Mouse (Mus musculus) intestine, postnatal 0 days (tissue): ENCODE data around the gene Sav1. TPM values are rescaled to one million over a fixed set of nuclear protein-coding genes. Genes with fewer than 3 reads are reported as not detected.

ENCODE experiments used
- ATAC-seq: fragments of 200-750 bp; cut with Nextera tagmentation; 2 replicates; pipeline ENCODE4 v1.8.0; 2017; ENCODE audit warnings: mild to moderate bottlenecking, moderate TSS enrichment, moderate library complexity
- H3K27ac ChIP-seq: fragments of 300-500 bp; sonication (generic); 2 replicates; pipeline ENCODE4 v1.5.1; 2014; ENCODE audit warnings: mild to moderate bottlenecking, low read depth, low read length, moderate library complexity
- H3K27me3 ChIP-seq: fragments of 300-500 bp; sonication (generic); replicated peaks from 2 replicates; pipeline ENCODE4 v1.6.1; 2014; ENCODE audit warnings: low read length, mixed read lengths; ENCODE audit not compliant: control insufficient read depth, insufficient read depth
- H3K36me3 ChIP-seq: fragments of 300-500 bp; sonication (generic); 2 replicates; pipeline ENCODE4 v1.6.1; 2014; ENCODE audit warnings: mild to moderate bottlenecking, moderate library complexity; ENCODE audit not compliant: control insufficient read depth, insufficient read depth
- H3K4me1 ChIP-seq: fragments of 300-500 bp; sonication (generic); replicated peaks from 2 replicates; pipeline ENCODE4 v1.6.1; 2014; ENCODE audit warnings: antibody characterized with exemption, low read length, mixed read lengths; ENCODE audit not compliant: control insufficient read depth, insufficient read depth
- H3K4me2 ChIP-seq: fragments of 300-500 bp; sonication (generic); replicated peaks from 2 replicates; pipeline ENCODE4 v1.6.1; 2014; ENCODE audit warnings: low read depth, mild to moderate bottlenecking, moderate library complexity
- H3K4me3 ChIP-seq: fragments of 300-500 bp; sonication (generic); 2 replicates; pipeline ENCODE4 v1.5.1; 2014; ENCODE audit warnings: low read depth, low read length
- H3K9ac ChIP-seq: fragments of 300-500 bp; sonication (generic); 2 replicates; pipeline ENCODE4 v1.6.1; 2014; ENCODE audit warnings: mild to moderate bottlenecking, low read depth, low read length
- H3K9me3 ChIP-seq: fragments of 300-500 bp; sonication (generic); 2 replicates; pipeline ENCODE4 v1.6.1; 2016; ENCODE audit warnings: mixed run types; ENCODE audit not compliant: control insufficient read depth
- CTCF ChIP-seq: sonication (generic); IDR thresholded peaks from 2 replicates; pipeline ENCODE4 v1.5.1; 2016; ENCODE audit warnings: low read depth, mild to moderate bottlenecking, control low read depth, antibody characterized with exemption, moderate library complexity
- WGBS: fragments of 180-500 bp; shearing (Covaris S2); extraction: QIAGEN DNeasy Blood & Tissue Kit; methylation state at CpG from one replicate; pipeline ENCODE4 v1.1.7; 2014; 5-methylcytosine and 5-hydroxymethylcytosine counted together
- polyA plus RNA-seq: library from polyadenylated mRNA; unstranded; fragments of >200 nt; fragmentation: Nextera tagmentation; extraction: Ambion mirVana; gene quantifications from 2 replicates; pipeline ENCODE4 v1.2.1, GENCODE M21; 2015

Sav1 gene
- polyA plus RNA-seq, 1 experiment from 2014 or later: 3.7 TPM

GRCm38 (mm10) chr12:69985546-69985945, 1.3 kb downstream of the Sav1 start:
- no peak for TF ChIP-seq CTCF
- H3K27ac ChIP-seq: no peak overlapping the region
- H3K9ac ChIP-seq: peak overlapping the region; percentile 40; the same call in 1 of the 2 replicates
- no peaks in the 10 kb centered on the region for H3K9me3 ChIP-seq
- peak overlapping the region; percentile 77 for H3K4me2 ChIP-seq
- no peaks in the 10 kb centered on the region for H3K4me1 ChIP-seq
- H3K4me3 ChIP-seq: peak overlapping the region; percentile 72
- no peaks in the 10 kb centered on the region for H3K27me3 ChIP-seq
- WGBS: 41% methylated on average over 4 of the region's 4 CpGs
- no peak for ATAC-seq
- peaks cover 16% of the 10 kb centered on the region for H3K36me3 ChIP-seq

GRCm38 (mm10) chr12:69982874-69983273, 3.9 kb downstream of the Sav1 start:
- H3K4me1 ChIP-seq: no peaks in the 10 kb centered on the region
- H3K9ac ChIP-seq: no peak overlapping the region
- H3K27me3 ChIP-seq: no peaks in the 10 kb centered on the region
- TF ChIP-seq CTCF: peak; percentile 52
- no peak for ATAC-seq
- no peak overlapping the region for H3K4me2 ChIP-seq
- peaks cover 21% of the 10 kb centered on the region for H3K36me3 ChIP-seq
- WGBS: 86% methylated on average over 5 of the region's 5 CpGs
- no peaks in the 10 kb centered on the region for H3K9me3 ChIP-seq
- no peak overlapping the region for H3K27ac ChIP-seq
- H3K4me3 ChIP-seq: no peak overlapping the region

- ATAC-seq: no peak
- H3K27ac ChIP-seq: no peak overlapping the region
- 48% methylated on average over 9 of the region's 9 CpGs for WGBS
- no peaks in the 10 kb centered on the region for H3K4me1 ChIP-seq
- TF ChIP-seq CTCF: no peak
- no peaks in the 10 kb centered on the region for H3K27me3 ChIP-seq
- no peak overlapping the region for H3K4me2 ChIP-seq
- no peak overlapping the region for H3K9ac ChIP-seq
- H3K9me3 ChIP-seq: no peaks in the 10 kb centered on the region
- H3K36me3 ChIP-seq: peaks cover 9% of the 10 kb centered on the region
- no peak overlapping the region for H3K4me3 ChIP-seq
Measured at GRCm38 (mm10) chr12:69977376-69977998, 9.3 kb downstream of the Sav1 start.

GRCm38 (mm10) chr12:69976688-69977087, 10.1 kb downstream of the Sav1 start:
- H3K9me3 ChIP-seq: no peaks in the 10 kb centered on the region

GRCm38 (mm10) chr12:69973666-69974065, 13.1 kb downstream of the Sav1 start:
- H3K4me1 ChIP-seq: no peaks in the 10 kb centered on the region
- ATAC-seq: no peak
- no peaks in the 10 kb centered on the region for H3K9me3 ChIP-seq
- no peak overlapping the region for H3K4me2 ChIP-seq
- no peak overlapping the region for H3K4me3 ChIP-seq
- peaks cover 36% of the 10 kb centered on the region for H3K36me3 ChIP-seq
- no peaks in the 10 kb centered on the region for H3K27me3 ChIP-seq
- no peak for TF ChIP-seq CTCF
- H3K9ac ChIP-seq: no peak overlapping the region
- no peak overlapping the region for H3K27ac ChIP-seq

More at GRCm38 (mm10) chr12:69976688-69977087, 10.1 kb downstream of the Sav1 start:
- Histone ChIP-seq H3K9ac (no peak overlapping the region), H3K4me2 (no peak overlapping the region), H3K27ac (no peak overlapping the region), H3K4me3 (no peak overlapping the region), H3K4me1 (no peaks in the 10 kb centered on the region), H3K27me3 (no peaks in the 10 kb centered on the region), H3K36me3 (peaks cover 16% of the 10 kb centered on the region)
- no peak for ATAC-seq
- 59% methylated on average over 6 of the region's 6 CpGs for WGBS
- no peak for TF ChIP-seq CTCF

GRCm38 (mm10) chr12:69968154-69968553, 18.6 kb downstream of the Sav1 start:
- no peaks in the 10 kb centered on the region for H3K9me3 ChIP-seq
- H3K4me1 ChIP-seq: no peaks in the 10 kb centered on the region
- no peak for ATAC-seq
- 80% methylated on average over 5 of the region's 5 CpGs for WGBS
- no peaks in the 10 kb centered on the region for H3K27me3 ChIP-seq
- H3K36me3 ChIP-seq: peaks cover 66% of the 10 kb centered on the region
- H3K27ac ChIP-seq: no peak overlapping the region
- no peak overlapping the region for H3K4me2 ChIP-seq
- no peak overlapping the region for H3K9ac ChIP-seq
- TF ChIP-seq CTCF: no peak
- no peak overlapping the region for H3K4me3 ChIP-seq
